Mouse (Mus musculus) small intestine, adult 2 months (tissue): Measurements from ENCODE around the gene Pcf11.

ENCODE experiments used
- CTCF ChIP-seq: fragments of 200-500 bp; IDR thresholded peaks from 2 replicates; pipeline ENCODE4 v1.5.1; 2012; ENCODE audit warnings: low read depth, mild to moderate bottlenecking, control low read depth, inconsistent platforms, low read length, moderate library complexity, mixed read lengths; ENCODE audit not compliant: insufficient replicate concordance, insufficient read length; ENCODE audit errors: extremely low read depth
- POLR2A ChIP-seq: fragments of 200-500 bp; IDR thresholded peaks from 2 replicates; pipeline ENCODE4 v1.6.1; 2012; ENCODE audit warnings: low read depth, mild to moderate bottlenecking, control low read depth, inconsistent platforms, low read length, moderate library complexity

- no peak for TF ChIP-seq CTCF
- no peak for TF ChIP-seq POLR2A
Measured at GRCm38 (mm10) chr7:92610830-92611229, 58.9 kb downstream of the Pcf11 start.
